Mouse (Mus musculus): ENCODE measurements around the gene 4930578G10Rik. TPM values are rescaled to one million over a fixed set of nuclear protein-coding genes. Genes with fewer than 3 reads are reported as not detected.

Gene 4930578G10Rik
- polyA plus RNA-seq, 1 experiment, result not detected

DNA sequence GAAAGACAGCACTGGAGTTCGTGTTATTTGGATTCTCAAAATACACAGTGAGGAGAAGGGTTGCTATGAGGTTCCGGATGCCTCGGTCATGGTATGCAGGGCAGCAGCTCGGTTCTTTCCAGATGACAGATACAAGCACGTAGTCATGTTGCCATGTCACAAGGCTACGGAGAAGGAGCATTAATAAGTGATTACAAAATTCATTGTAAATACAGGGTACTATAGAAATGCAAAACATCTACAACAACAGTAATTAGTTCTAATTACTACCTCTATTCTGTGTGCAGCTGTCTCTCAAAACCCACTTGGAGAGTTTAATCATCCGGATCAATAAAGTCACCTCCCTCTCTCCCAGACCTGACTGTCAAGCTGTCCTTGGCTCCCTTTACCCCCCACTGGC is 159.8 kb downstream of the 4930578G10Rik start:
- 0 out of 2 replicates have a peak, but pooled peaks cover 2% of the 10 kb centered on the region for H3K4me1 ChIP-seq (ENCODE audit: control insufficient read depth, insufficient read depth, low read length)
- WGBS, result 24% methylated on average over 7 of the region's 7 CpGs
- TF ChIP-seq POLR2A (IDR thresholded peaks at IDR 0.05; ENCODE audit: insufficient read depth, low read depth, low read length), result no peak
- no peak for TF ChIP-seq CTCF (IDR thresholded peaks at IDR 0.05; ENCODE audit: insufficient read depth, low read depth, low read length)
- H3K4me3 ChIP-seq (ENCODE audit: insufficient read depth, low read depth, low read length), result no peak overlapping the region
- no peak overlapping the region for H3K27ac ChIP-seq (ENCODE audit: insufficient read depth, low read depth, low read length)

Other genes with a start within 250 kb of the 4930578G10Rik start
- gene Fam205a2, start 207.4 kb upstream of the 4930578G10Rik start, polyA plus RNA-seq (2012; ENCODE audit: insufficient read depth, insufficient read length, low replicate concordance, missing spikeins), result not detected in 2 replicates
- gene Gm10591, start 123.3 kb upstream of the 4930578G10Rik start, polyA plus RNA-seq (2012; ENCODE audit: insufficient read depth, insufficient read length, low replicate concordance, missing spikeins), result not detected in 2 replicates
- gene Gm2564, start 105.8 kb upstream of the 4930578G10Rik start, polyA plus RNA-seq (2012; ENCODE audit: insufficient read depth, insufficient read length, low replicate concordance, missing spikeins), result not detected in 2 replicates
- not detected in 2 replicates for gene Ccl27b, start 80.3 kb upstream of the 4930578G10Rik start, polyA plus RNA-seq (2012; ENCODE audit: insufficient read depth, insufficient read length, low replicate concordance, missing spikeins)
- gene Il11ra2, start 73.7 kb upstream of the 4930578G10Rik start, polyA plus RNA-seq (2012; ENCODE audit: insufficient read depth, insufficient read length, low replicate concordance, missing spikeins), result not detected in 2 replicates
- not detected in 2 replicates for gene Ccl19, start 21.0 kb downstream of the 4930578G10Rik start, polyA plus RNA-seq (2012; ENCODE audit: insufficient read depth, insufficient read length, low replicate concordance, missing spikeins)
- gene Ccl21a, start 38.4 kb downstream of the 4930578G10Rik start, polyA plus RNA-seq (2012; ENCODE audit: insufficient read depth, insufficient read length, low replicate concordance, missing spikeins), result not detected in 2 replicates
- not detected in 2 replicates for gene Fam205a1, start 118.3 kb downstream of the 4930578G10Rik start, polyA plus RNA-seq (2012; ENCODE audit: insufficient read depth, insufficient read length, low replicate concordance, missing spikeins)
- gene Gm12394, start 121.2 kb downstream of the 4930578G10Rik start, polyA plus RNA-seq (2012; ENCODE audit: insufficient read depth, insufficient read length, low replicate concordance, missing spikeins), result not detected in 2 replicates
- not detected in 2 replicates for gene Fam205c, start 138.7 kb downstream of the 4930578G10Rik start, polyA plus RNA-seq (2012; ENCODE audit: insufficient read depth, insufficient read length, low replicate concordance, missing spikeins)
- gene Phf24, start 181.1 kb downstream of the 4930578G10Rik start, polyA plus RNA-seq (2012; ENCODE audit: insufficient read depth, insufficient read length, low replicate concordance, missing spikeins), result not detected in 2 replicates
- 176 TPM in 1 of 2 replicates, not detected in the other for gene Dnajb5, start 214.3 kb downstream of the 4930578G10Rik start, polyA plus RNA-seq (2012; ENCODE audit: insufficient read depth, insufficient read length, low replicate concordance, missing spikeins)
- gene 1700022I11Rik, start 234.1 kb downstream of the 4930578G10Rik start, polyA plus RNA-seq (2012; ENCODE audit: insufficient read depth, insufficient read length, low replicate concordance, missing spikeins), result not detected in 2 replicates